Mouse (Mus musculus): ENCODE measurements around the gene BC067074. TPM values are rescaled to one million over a fixed set of nuclear protein-coding genes. Genes with fewer than 3 reads are reported as not detected.

The BC067074 gene
- polyA plus RNA-seq, 1 experiment from 2014 or later: 3.0 TPM

- Histone ChIP-seq H3K4me3 (ENCODE audit: low read depth, low read length) (no peak overlapping the region), H3K4me1 (ENCODE audit: control insufficient read depth, insufficient read depth, low read length) (no peaks in the 10 kb centered on the region), H3K4me2 (no peak overlapping the region), H3K36me3 (ENCODE audit: control insufficient read depth, insufficient read depth, low read length) (no peaks in the 10 kb centered on the region), H3K9ac (ENCODE audit: low read depth, low read length) (no peak overlapping the region), H3K9me3 (replicated peaks; ENCODE audit: control insufficient read depth, low read length) (no peaks in the 10 kb centered on the region), H3K27ac (ENCODE audit: low read depth, low read length) (no peak overlapping the region), H3K27me3 (ENCODE audit: control insufficient read depth, insufficient read depth, low read length) (no peaks in the 10 kb centered on the region)
- whole genome bisulfite sequencing (ENCODE audit: insufficient replicate concordance): 79% methylated on average over 15 of the region's 15 CpGs
- ATAC-seq (replicated peaks; ENCODE audit: insufficient number of reproducible peaks, low FRiP score, low TSS enrichment): no peak
Observed at GRCm38 (mm10) chr13:113394591-113394990, 101.6 kb downstream of the BC067074 start.

- WGBS (ENCODE audit: insufficient replicate concordance): 61% methylated on average over 9 of the region's 9 CpGs
Observed at GRCm38 (mm10) chr13:113397006-113397520, 104.1 kb downstream of the BC067074 start.

GRCm38 (mm10) chr13:113401373-113402010 lies 108.5 kb downstream of the BC067074 start:
- H3K4me1 ChIP-seq (ENCODE audit: control insufficient read depth, insufficient read depth, low read length): 0 out of 2 replicates have a peak, but pooled peaks cover 5% of the 10 kb centered on the region
- WGBS (ENCODE audit: insufficient replicate concordance): 68% methylated on average over 4 of the region's 4 CpGs
- H3K9me3 ChIP-seq (replicated peaks; ENCODE audit: control insufficient read depth, low read length): no peaks in the 10 kb centered on the region
- no peak overlapping the region for H3K4me3 ChIP-seq (ENCODE audit: low read depth, low read length)
- H3K27ac ChIP-seq (ENCODE audit: low read depth, low read length): no peak overlapping the region
- no peak overlapping the region for H3K9ac ChIP-seq (ENCODE audit: low read depth, low read length)
- no peak for ATAC-seq (replicated peaks; ENCODE audit: insufficient number of reproducible peaks, low FRiP score, low TSS enrichment)
- no peaks in the 10 kb centered on the region for H3K27me3 ChIP-seq (ENCODE audit: control insufficient read depth, insufficient read depth, low read length)
- no peaks in the 10 kb centered on the region for H3K36me3 ChIP-seq (ENCODE audit: control insufficient read depth, insufficient read depth, low read length)
- no peak overlapping the region for H3K4me2 ChIP-seq

More at GRCm38 (mm10) chr13:113397006-113397520, 104.1 kb downstream of the BC067074 start:
- H3K27ac ChIP-seq (ENCODE audit: low read depth, low read length): no peak overlapping the region
- H3K4me3 ChIP-seq (ENCODE audit: low read depth, low read length): no peak overlapping the region
- H3K4me2 ChIP-seq: no peak overlapping the region
- H3K27me3 ChIP-seq (ENCODE audit: control insufficient read depth, insufficient read depth, low read length): no peaks in the 10 kb centered on the region
- H3K4me1 ChIP-seq (ENCODE audit: control insufficient read depth, insufficient read depth, low read length): no peaks in the 10 kb centered on the region
- no peak for ATAC-seq (replicated peaks; ENCODE audit: insufficient number of reproducible peaks, low FRiP score, low TSS enrichment)
- no peaks in the 10 kb centered on the region for H3K36me3 ChIP-seq (ENCODE audit: control insufficient read depth, insufficient read depth, low read length)
- H3K9me3 ChIP-seq (replicated peaks; ENCODE audit: control insufficient read depth, low read length): no peaks in the 10 kb centered on the region
- H3K9ac ChIP-seq (ENCODE audit: low read depth, low read length): no peak overlapping the region

GRCm38 (mm10) chr13:113403706-113404105 lies 110.7 kb downstream of the BC067074 start:
- no peaks in the 10 kb centered on the region for H3K27me3 ChIP-seq (ENCODE audit: control insufficient read depth, insufficient read depth, low read length)
- WGBS (ENCODE audit: insufficient replicate concordance): 70% methylated on average over 6 of the region's 6 CpGs
- no peak overlapping the region for H3K4me3 ChIP-seq (ENCODE audit: low read depth, low read length)
- no peak overlapping the region for H3K4me2 ChIP-seq
- 0 out of 2 replicates have a peak, but pooled peaks cover 5% of the 10 kb centered on the region for H3K4me1 ChIP-seq (ENCODE audit: control insufficient read depth, insufficient read depth, low read length)
- no peak overlapping the region for H3K27ac ChIP-seq (ENCODE audit: low read depth, low read length)
- H3K9me3 ChIP-seq (replicated peaks; ENCODE audit: control insufficient read depth, low read length): no peaks in the 10 kb centered on the region
- ATAC-seq (replicated peaks; ENCODE audit: insufficient number of reproducible peaks, low FRiP score, low TSS enrichment): no peak
- H3K9ac ChIP-seq (ENCODE audit: low read depth, low read length): no peak overlapping the region
- H3K36me3 ChIP-seq (ENCODE audit: control insufficient read depth, insufficient read depth, low read length): no peaks in the 10 kb centered on the region

- 73% methylated on average over 2 of the region's 2 CpGs for WGBS (ENCODE audit: insufficient replicate concordance)
- 0 out of 2 replicates have a peak, but pooled peaks cover 5% of the 10 kb centered on the region for H3K4me1 ChIP-seq (ENCODE audit: control insufficient read depth, insufficient read depth, low read length)
- no peak overlapping the region for H3K4me3 ChIP-seq (ENCODE audit: low read depth, low read length)
- no peak overlapping the region for H3K4me2 ChIP-seq
- H3K9me3 ChIP-seq (replicated peaks; ENCODE audit: control insufficient read depth, low read length): no peaks in the 10 kb centered on the region
- H3K9ac ChIP-seq (ENCODE audit: low read depth, low read length): no peak overlapping the region
- H3K27me3 ChIP-seq (ENCODE audit: control insufficient read depth, insufficient read depth, low read length): no peaks in the 10 kb centered on the region
- no peak overlapping the region for H3K27ac ChIP-seq (ENCODE audit: low read depth, low read length)
- H3K36me3 ChIP-seq (ENCODE audit: control insufficient read depth, insufficient read depth, low read length): no peaks in the 10 kb centered on the region
- no peak for ATAC-seq (replicated peaks; ENCODE audit: insufficient number of reproducible peaks, low FRiP score, low TSS enrichment)
Observed at GRCm38 (mm10) chr13:113404172-113404571, 111.2 kb downstream of the BC067074 start.

GRCm38 (mm10) chr13:113409941-113410340 lies 117.0 kb downstream of the BC067074 start:
- Histone ChIP-seq H3K9me3 (replicated peaks; ENCODE audit: control insufficient read depth, low read length) (no peaks in the 10 kb centered on the region), H3K4me1 (ENCODE audit: control insufficient read depth, insufficient read depth, low read length) (no peaks in the 10 kb centered on the region), H3K9ac (ENCODE audit: low read depth, low read length) (no peak overlapping the region), H3K4me3 (ENCODE audit: low read depth, low read length) (no peak overlapping the region), H3K36me3 (ENCODE audit: control insufficient read depth, insufficient read depth, low read length) (no peaks in the 10 kb centered on the region), H3K27ac (ENCODE audit: low read depth, low read length) (no peak overlapping the region), H3K27me3 (ENCODE audit: control insufficient read depth, insufficient read depth, low read length) (no peaks in the 10 kb centered on the region), H3K4me2 (no peak overlapping the region)
- no peak for ATAC-seq (replicated peaks; ENCODE audit: insufficient number of reproducible peaks, low FRiP score, low TSS enrichment)
- 75% methylated on average over 12 of the region's 12 CpGs for WGBS (ENCODE audit: insufficient replicate concordance)

- ATAC-seq (replicated peaks; ENCODE audit: insufficient number of reproducible peaks, low FRiP score, low TSS enrichment): no peak
- Histone ChIP-seq H3K27me3 (ENCODE audit: control insufficient read depth, insufficient read depth, low read length) (no peaks in the 10 kb centered on the region), H3K4me3 (ENCODE audit: low read depth, low read length) (no peak overlapping the region), H3K4me1 (ENCODE audit: control insufficient read depth, insufficient read depth, low read length) (no peaks in the 10 kb centered on the region), H3K4me2 (no peak overlapping the region), H3K9me3 (replicated peaks; ENCODE audit: control insufficient read depth, low read length) (no peaks in the 10 kb centered on the region), H3K9ac (ENCODE audit: low read depth, low read length) (no peak overlapping the region), H3K27ac (ENCODE audit: low read depth, low read length) (no peak overlapping the region), H3K36me3 (ENCODE audit: control insufficient read depth, insufficient read depth, low read length) (no peaks in the 10 kb centered on the region)
- WGBS (ENCODE audit: insufficient replicate concordance): 68% methylated on average over 7 of the region's 7 CpGs
Observed at GRCm38 (mm10) chr13:113415527-113415926, 122.6 kb downstream of the BC067074 start.

- no peaks in the 10 kb centered on the region for H3K9me3 ChIP-seq (replicated peaks; ENCODE audit: control insufficient read depth, low read length)
- 89% methylated on average over 4 of the region's 4 CpGs for WGBS (ENCODE audit: insufficient replicate concordance)
- no peak overlapping the region for H3K4me2 ChIP-seq
- H3K4me1 ChIP-seq (ENCODE audit: control insufficient read depth, insufficient read depth, low read length): no peaks in the 10 kb centered on the region
- no peak overlapping the region for H3K9ac ChIP-seq (ENCODE audit: low read depth, low read length)
- no peaks in the 10 kb centered on the region for H3K27me3 ChIP-seq (ENCODE audit: control insufficient read depth, insufficient read depth, low read length)
- no peak for ATAC-seq (replicated peaks; ENCODE audit: insufficient number of reproducible peaks, low FRiP score, low TSS enrichment)
- no peak overlapping the region for H3K4me3 ChIP-seq (ENCODE audit: low read depth, low read length)
- H3K27ac ChIP-seq (ENCODE audit: low read depth, low read length): no peak overlapping the region
- no peaks in the 10 kb centered on the region for H3K36me3 ChIP-seq (ENCODE audit: control insufficient read depth, insufficient read depth, low read length)
Observed at GRCm38 (mm10) chr13:113416986-113417385, 124.0 kb downstream of the BC067074 start.
